Mouse (Mus musculus): ENCODE measurements around the gene Efcab6.

DNA sequence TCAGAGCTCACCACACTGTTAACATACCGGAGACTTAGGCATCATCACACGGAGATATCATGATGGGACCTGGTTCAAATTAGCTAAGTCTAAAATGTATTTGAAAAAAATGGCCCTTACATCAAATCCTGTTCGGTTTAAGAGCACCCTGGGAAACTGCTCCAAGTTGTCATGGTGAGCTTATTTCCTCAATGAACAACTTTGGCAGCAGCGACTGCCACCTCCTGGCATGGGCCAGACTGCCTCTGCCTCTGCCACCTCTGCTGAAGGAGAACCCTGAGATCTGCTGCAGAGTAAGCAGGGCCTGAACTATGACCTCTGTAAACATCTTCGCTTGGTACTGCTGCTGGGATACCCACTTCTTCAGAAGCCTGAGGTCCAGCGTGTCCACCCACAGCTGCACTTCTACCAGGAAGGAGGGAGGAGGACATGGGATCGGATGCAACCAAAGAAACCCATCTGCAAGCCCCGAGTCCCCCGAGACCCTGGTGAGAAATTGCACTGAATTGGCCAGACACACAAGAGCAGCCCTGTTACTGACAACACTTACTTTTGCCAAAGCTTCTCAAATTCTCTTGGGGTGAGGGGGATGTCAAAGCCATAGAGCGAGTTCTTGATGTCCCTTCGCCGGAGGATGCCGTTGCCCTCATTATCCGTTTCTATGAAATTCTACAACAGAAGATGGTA, 152.0 kb downstream of the Efcab6 start:
- TF ChIP-seq CTCF (IDR thresholded peaks at IDR 0.05; ENCODE audit: extremely low read depth, insufficient read depth, insufficient read length, insufficient replicate concordance) (no peak), POLR2A (IDR thresholded peaks at IDR 0.05; ENCODE audit: low read depth, low read length) (no peak)
